Mouse (Mus musculus): ENCODE results near the gene Slc8a1.

GRCm38 (mm10) chr17:81516155-81516554 is 222.0 kb downstream of the Slc8a1 start:
- TF ChIP-seq MYC (IDR thresholded peaks at IDR 0.05; ENCODE audit: low read depth, low read length) (no peak), USF1 (IDR thresholded peaks at IDR 0.05; ENCODE audit: low read depth, low read length) (no peak), POLR2A (IDR thresholded peaks at IDR 0.05; ENCODE audit: low read depth, low read length) (no peak), EP300 (IDR thresholded peaks at IDR 0.05; ENCODE audit: low read length) (no peak), ZMIZ1 (IDR thresholded peaks at IDR 0.05; ENCODE audit: low read depth, low read length) (no peak), TCF12 (IDR thresholded peaks at IDR 0.05; ENCODE audit: low read depth, low read length) (no peak)
